Mouse (Mus musculus) ovary, postnatal 10 days (tissue): Measurements from ENCODE around the gene Tmcc3.

Experiments used
- DNase-seq: peaks from one replicate; pipeline ENCODE4 v3.0.0; 2022; ENCODE audit warnings: low spot score

The Tmcc3 gene

GRCm38 (mm10) chr10:94631541-94632113, 319.9 kb downstream of the Tmcc3 start:
- no peak for DNase-seq

DNA sequence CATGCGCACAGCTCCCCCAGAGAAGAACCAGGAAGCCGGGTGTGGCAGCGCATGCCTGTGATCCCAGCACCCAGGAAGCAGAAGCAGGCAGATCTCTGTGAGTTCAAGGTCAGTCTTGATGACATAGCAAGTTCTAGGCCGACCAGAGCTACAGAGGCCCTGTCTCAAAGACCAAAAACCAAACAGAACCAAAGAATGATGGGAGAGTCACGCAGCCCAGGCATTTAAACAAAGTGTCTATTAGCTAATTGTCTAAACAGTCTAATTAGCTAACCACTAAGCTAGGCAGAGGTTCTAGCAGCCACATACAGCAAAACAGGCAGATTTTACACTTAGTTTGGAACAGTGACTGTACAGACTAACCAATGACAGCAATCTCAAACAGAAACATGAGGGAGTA, 320.5 kb downstream of the Tmcc3 start:
- DNase-seq, result no peak

- no peak for DNase-seq
These were observed 326.9 kb downstream of the Tmcc3 start for GRCm38 (mm10) chr10:94638599-94638998.

DNA sequence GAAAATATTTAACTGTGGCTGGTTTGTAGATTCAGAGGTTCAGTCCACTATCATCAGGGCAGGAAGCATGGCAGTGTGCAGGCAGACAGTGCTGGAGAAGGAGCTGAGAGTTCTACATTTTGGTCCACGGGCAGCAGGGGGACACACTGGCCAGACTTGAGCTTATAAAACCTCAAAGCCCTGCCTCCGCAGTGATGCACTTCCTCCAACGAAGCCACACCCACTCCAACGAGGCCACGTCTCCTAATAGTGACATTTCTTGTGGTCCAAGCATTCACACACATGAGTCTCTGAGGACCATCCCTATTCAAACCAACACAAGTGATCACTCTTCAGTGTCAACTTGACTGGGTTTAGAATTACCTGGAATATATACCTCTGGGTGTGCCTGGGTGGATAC, 327.5 kb downstream of the Tmcc3 start:
- no peak for DNase-seq

GRCm38 (mm10) chr10:94640067-94640466, 328.3 kb downstream of the Tmcc3 start:
- DNase-seq, result no peak
